Mouse (Mus musculus) c-Kit-positive CD71-positive TER-119-negative erythroid progenitor cells, embryonic 14.5 days (primary cell): ENCODE results near the gene Fat2.

Experiments used
- DNase-seq: peaks from one replicate; pipeline ENCODE4 v3.0.0-alpha.2; 2013; ENCODE audit warnings: low read depth

Fat2 gene

DNA sequence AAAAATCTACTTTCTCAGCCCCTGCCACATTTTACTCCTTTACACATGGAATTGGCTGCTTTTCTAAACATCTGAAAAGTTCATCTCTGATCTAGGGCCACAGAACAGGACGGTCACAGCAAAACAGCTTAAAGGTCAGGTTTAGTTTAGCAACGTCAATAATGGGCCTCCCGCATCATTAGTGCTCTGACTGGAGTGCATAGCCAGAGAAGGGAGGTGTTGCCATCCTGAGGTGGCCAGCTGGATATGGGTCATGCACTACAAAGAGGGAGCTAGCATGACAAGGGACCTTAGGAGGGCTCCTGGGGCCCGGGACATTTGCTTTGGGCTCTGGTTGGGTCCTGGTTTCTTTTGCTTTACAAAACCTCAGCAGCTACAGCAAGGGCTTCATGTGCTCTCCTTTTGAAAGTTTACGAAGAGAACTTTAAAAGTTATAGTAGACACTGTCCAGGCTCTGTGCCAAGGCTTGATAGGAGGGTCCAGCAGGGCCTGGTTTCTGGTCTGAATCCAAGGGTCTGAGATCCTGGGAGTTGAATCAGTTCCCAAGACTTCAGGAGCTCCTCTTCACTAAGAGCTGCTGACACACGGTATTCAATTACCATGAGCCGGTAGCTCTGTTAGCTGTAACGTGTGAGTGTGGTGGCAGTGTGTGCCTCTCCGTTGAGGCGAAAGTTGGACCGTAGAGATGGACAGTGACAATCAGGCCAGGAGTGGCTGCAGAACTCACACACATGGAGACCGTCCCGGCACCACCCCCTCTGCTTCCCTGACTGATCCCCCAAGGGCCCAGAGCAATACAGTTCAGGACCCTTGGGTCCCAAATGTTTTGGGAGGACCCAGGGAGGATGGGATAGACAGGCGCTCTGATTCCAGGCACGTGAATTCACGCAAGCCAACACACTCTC lies 6.2 kb downstream of the Fat2 start:
- no peak for DNase-seq

DNA sequence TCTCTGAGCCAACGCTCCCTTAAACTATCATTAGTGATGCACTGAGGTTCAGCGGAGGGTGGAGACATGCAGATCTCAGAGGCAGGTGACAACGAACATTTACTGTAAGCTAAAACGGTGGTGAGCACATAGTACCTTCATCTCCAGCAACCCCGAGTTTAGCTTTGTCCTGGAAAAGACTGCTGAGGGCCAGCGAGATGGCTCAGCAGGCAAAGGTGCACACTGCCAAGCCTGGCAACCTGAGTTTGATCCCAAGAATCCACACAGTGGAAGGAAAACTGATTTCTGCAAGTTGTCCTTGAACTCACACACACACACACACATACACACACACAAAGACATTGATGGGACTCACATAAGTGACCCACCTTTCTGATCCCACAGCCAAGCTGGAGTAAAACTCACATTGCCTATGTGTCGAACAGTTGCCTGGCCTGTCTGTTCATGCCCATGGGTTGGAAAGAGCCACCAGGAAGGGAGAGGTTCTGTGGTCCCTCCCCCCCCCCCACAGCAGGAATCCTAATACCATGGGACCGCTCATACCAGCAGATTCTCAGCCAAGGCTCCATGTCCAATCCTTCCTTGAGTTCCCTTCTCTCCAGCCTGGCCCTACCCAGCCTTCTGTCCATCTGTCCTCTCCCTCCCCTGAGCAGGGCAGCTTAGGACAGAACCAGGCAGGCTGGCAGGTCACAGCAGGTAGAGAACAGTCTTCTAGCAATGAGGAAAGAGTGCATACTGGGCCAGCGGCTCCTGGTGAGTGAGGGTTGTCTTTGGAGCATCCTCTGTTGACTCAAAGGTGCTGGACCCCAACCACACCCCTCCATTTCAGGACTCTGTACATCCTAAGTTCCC lies 8.6 kb downstream of the Fat2 start:
- no peak for DNase-seq

DNA sequence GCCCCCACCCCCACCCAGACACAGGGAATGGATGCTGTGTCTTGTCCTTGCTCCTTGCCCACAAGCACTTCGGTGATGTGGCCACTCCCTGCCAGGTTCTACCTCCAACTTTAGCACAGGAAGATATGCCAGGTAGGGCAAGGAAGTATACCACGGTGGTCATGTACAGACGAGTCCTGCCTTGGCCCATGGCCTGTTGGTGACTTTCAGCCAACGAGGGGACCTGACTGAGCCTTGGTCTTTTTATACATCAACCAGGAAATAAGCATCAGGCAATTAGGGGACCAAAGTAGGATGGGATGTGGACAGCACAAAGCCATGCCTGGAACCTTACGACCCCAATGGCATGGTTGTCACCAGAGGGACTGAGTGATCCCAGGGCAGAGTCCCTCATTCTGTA lies 9.3 kb downstream of the Fat2 start:
- no peak for DNase-seq

DNA sequence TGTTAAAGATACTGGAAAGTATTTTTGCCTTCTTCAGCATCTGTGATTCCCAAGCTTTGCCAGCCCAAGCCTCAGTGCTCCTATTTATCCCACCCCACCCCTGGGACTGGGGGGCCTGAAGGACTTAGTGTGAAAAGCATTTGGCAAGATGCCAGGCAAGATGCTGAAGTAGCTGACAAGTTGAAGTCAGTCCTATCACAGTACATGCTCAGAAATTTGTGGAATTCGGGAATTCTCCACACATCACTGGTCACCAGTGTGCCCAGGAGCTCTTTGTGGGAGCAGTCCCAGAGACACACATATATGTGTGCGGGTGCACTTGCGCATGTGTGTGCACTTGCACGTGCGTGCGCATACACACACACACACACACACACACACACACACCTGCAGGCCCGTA lies 10.2 kb downstream of the Fat2 start:
- no peak for DNase-seq

DNA sequence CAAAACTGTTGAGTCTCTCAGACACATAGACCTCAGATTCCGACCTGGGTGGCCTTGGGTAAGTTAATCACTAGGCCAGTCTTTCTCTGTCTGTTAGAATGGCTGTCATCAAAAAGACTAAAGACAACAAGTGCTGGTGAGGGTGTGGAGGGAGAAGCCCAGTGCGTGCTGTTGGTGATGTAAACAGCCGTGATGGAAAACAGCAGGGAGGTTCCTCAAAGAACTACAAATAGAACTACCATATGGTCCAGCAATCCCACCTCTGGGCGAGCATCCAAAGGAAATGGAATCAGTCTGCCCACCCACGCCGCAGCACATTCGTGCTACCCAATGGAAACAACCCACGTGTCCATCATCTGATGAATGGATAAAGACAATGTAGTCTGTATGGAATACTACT lies 12.5 kb downstream of the Fat2 start:
- no peak for DNase-seq

DNA sequence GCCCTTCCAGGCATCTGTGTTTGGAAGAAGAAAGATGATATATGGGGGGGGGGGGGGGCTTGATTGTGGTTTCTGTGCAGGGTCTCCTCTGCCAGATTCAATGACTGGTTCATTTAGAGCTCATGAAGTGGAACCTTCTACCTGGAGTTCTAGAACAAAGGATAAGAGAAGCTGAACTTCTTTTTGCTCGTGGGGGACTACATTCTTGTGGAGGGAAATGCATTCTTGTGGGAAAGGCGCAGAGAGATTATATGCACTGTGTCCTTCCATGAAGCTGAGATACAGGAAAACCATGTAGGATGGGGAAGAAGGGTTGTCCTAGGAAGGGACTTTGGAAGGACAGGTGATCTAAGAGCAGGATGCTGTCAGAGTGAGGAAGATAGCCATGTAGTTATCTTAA lies 15.4 kb downstream of the Fat2 start:
- DNase-seq, result no peak

DNA sequence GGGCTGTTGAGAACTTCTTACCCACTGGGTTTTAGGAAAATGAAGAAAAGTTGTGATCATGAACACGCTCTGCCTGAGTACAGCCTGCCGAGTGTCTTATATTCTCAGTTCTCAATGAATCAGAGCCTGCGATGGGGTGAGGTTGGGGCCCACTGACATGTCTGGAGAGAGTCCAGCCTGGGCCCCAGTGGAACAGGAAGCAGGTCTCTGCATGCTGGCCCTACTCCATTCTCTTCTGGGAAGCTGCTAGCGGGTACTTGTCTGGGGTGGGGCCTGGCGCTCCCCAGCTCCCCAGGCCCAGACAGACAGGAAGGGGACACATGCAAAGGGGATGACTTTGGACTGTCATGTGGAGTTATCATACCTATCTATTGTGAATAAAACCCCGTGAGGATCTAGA lies 20.4 kb downstream of the Fat2 start:
- DNase-seq, result no peak

DNA sequence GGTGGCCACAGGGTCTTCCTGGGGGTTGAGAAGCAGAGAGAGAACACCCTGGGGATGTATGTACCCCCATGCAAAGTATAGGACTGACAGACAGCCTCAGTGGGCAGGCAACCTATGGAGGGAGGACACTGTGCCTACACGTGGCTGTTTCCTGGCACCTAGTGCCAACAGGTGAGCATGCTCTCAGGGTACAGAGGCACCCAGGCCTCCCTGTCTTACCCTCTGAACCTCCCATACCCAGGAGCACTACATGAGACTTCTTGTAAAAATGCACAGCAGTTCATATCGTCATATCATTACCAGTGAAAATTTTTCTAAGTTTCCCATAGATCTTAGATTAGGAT lies 21.7 kb downstream of the Fat2 start:
- DNase-seq, result no peak

DNA sequence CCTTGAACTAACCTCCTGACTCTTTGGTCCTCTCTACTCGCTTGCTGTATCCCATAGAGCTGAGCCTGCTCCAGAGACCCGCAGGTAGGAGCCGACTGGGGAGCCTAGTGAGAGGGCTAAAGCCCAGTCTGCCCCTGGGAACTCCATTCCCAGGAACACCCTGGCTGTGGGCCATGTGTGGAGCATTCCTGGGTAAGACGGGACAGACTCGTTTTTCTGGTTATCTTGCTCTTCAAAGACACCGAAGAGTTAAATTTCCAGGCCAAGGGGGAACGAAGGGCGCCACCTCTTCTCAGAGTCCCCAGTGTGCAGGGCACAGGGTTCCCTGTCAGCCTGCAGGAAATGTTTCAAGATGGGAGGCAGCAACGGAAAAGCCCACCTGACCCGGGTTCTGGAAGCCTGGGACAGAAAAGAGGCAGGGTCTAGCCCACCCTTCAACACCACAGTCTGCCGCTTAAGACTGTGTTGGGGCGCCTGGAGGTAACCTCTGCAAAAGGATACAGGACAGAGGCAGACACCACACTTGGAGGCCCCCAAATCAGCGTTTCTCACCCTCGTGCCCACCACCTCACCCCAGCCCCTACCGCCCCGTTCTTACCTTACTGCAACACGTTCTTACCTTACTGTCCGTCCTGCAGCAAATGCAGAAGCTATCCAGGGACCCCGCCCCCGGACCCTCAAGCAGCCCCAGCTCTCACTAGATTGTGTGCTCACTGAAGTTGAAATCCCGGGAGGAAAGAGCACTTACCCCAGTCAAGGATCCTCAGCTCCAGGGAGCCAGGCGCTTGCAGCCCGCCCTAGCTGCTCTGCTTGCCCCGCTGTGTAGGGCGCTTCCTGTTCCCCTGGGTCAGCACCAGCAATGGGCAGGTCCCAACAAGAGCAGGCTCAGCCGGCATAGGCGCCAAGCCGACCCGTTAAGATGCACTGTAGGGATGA lies 22.3 kb downstream of the Fat2 start:
- no peak for DNase-seq

DNA sequence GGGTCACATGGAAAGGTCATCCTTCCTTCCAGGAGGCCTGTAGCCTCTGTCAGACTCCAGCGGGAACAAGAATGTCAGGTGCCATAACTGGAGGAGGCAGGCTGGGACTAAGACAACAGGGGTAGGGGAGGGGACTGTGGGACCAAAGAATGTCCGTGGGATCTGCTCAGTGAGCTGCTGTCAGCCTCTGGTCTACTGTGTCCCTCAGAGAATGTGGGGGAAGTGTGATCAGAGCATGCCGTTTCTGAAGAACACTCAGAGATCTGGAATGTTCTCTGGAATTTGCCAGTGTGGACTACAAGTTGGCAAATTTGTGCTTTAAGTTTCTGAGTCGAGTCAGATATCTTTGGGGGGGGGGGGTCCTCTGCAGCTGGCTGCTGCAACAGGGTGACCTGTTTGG lies 34.0 kb downstream of the Fat2 start:
- no peak for DNase-seq

DNA sequence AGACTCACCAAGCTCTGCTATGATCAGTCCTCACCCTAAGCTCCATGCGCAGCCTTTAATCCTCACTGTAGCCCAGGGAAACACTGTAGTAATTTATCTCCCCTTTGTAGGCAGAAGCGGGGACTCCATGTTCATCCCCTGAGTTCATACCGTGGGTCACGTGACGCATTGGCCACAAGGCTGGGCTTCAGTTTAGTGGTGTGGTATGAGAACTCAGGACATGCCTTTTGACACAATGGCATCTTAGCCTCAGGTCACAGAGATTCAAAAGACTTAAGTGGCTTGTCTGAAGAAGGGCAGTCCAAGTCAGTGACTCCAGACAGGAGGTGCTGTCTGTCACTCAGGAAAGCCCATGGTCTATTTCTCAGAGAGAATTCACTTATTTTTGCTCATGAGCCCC lies 43.2 kb downstream of the Fat2 start:
- no peak for DNase-seq

DNA sequence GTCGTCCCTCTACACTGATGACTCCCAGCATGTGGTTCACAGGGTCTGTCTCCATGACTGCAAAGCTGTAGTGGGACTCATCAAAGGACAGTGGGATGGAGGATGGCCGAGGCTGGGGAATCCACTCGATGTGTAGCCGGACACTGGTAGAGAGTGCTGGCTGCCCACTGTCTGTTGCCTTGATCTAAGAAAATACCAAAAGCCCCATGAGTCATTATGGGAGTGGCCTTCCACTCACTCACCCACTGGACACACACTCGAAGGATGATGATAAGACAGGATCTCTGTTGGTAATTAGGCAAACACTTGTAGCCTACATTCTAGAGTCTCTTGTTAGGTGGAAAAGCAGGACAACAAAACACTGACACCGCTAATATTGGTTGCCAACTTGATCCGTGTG lies 44.5 kb downstream of the Fat2 start:
- no peak for DNase-seq

DNA sequence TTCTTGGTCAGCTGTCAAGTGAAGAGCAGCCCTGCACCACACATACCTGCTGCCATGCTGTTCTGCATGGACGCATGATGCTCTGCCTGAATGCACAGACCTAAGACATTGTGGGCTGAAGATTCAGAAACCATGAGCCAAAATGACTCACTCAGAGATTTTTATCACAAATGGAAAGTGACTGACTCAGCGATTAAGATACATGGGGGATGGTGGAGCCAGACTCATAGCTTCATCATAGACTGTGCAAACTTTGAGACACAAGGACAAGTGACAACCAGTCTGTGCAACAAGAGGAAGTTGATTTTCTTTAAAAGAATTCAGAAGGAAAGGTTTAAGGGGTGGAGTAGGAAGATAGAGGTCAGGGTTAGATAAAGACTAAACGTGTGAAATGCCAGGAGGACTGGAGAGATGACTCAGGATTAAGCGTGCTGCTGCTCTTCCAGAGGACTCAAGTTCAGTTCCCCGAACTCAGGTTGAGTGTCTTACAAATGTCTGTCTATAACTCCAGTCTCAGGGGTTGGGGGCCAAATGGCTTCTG lies 46.4 kb downstream of the Fat2 start:
- no peak for DNase-seq

DNA sequence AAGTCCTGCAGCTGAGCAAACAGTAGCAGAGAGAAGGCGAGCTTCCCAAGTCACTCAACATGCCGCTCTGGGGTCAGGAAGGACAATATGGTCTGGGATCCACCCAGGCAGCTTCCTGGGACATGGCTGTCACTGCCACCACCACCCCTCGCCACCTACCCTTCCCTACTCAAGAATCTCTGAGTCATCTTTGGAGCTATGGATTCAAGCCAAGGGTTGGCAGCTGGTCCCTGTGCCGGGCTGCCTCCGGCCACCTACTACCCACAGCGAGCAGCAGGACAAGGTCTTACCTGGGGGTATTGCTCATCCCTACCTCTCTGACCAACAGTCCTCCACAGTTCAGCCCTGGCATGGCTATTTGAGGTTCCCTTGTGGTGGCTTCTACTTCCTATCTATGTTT lies 61.6 kb downstream of the Fat2 start:
- DNase-seq, result no peak

DNA sequence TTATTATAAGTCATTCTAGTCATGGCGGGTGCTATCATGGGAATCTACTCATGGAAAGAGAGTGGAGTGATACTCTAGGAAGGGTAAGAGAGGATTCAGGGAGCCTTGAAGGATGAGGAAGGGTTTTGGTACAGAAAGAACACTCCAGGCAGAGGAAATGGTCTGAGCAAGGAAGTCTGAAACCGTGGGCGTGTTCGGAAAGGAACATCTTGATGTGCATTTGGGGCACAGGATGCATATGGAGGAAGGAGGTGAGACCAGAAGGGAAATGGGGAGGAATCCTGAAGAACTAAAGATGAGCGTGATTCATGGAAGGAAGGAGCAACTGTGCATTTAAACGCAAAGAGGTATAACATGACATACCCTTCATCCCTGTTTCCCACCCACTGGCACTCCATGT lies 67.8 kb downstream of the Fat2 start:
- no peak for DNase-seq

DNA sequence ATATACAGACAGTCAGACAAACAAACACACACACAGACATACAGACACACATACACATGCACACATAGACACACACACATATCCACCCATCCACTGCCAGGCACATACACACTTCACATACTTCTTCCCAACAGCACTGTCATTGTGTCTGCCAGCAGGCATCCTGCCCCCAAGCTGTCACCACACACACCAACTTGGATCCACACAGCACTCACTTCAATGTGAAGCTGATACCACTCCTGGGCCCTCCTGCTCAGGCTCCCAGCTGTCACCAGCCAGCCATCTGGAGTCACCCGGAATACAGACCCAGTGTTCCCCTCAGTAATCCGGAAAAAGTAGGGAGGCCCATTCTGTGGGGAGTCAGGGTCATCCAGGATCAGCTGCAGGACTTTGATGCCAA lies 70.7 kb downstream of the Fat2 start:
- DNase-seq, result no peak

DNA sequence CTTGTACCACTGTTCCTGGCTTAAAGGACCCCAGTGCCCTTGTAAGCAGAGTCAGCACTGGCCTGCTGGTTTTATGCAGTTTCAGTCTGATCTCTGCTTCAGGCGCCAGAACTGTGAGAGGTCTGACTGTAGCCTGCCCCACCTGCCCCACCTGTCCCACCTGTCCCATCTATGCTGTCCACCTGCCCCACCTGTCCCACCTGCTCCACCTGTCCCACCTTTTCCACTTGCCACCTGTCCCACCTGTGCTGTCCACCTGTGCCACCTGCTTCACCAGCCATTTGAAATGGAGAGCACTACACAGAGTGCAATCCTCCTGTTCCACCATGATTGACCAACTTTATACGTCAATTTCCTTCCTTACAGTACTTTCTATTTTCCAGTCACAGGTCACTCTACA lies 72.0 kb downstream of the Fat2 start:
- DNase-seq, result no peak

DNA sequence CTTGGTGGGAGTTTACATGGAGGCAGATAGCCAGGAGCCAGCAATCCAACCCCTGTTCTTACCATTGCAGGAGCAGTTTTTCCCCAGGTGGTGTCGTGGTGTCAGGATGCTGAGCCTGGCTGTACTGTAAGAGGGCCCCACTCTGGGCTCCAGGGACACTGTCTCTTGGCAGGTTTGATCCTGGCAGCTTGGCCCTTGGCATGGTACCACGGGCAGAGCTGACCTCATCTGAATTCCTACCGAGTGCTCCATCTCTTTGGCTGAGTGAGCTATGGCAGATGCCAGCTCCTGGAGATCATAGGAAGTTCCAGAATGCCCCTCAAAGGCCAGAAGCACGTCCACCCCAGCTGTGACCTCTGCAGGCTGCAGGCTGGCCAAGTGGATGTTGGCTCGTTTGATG lies 74.4 kb downstream of the Fat2 start:
- DNase-seq, result no peak

DNA sequence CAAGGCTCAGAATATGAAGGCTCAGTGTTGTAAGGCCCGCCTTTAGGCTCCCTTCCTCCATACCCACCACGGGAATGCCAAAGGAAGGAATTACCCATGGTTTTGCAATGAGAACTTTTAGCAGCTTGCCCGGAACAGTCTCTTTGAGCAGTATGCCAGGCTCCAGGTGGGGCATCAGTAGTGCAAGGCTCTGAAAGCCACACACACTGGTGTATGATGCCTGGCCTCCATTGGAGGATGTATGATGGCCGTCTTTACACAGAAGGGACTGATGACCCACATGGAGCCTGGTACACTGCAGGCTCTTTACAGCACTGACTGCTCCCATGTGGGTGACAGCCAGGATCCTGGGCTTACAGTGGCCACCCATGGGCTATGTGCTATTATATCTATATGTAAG lies 75.3 kb downstream of the Fat2 start:
- no peak for DNase-seq

DNA sequence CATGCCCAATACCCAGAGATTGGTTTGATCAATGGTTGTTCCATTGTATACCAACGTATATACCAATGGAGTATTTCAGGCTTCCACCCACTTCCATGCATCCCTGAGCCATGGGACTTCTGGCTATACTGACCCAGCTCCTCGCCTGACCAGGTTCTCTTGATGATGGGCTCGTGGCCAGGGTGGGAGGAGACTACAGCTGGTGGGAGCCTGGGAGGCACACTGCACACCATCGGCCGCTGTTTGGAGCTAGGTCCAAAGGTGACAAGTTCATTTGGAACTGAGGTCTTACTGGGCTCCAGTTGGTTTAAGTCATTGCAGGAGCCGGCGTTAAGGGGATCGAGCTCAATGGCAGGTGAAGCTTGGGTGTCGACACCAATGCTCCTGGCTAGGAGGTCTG lies 83.0 kb downstream of the Fat2 start:
- no peak for DNase-seq

DNA sequence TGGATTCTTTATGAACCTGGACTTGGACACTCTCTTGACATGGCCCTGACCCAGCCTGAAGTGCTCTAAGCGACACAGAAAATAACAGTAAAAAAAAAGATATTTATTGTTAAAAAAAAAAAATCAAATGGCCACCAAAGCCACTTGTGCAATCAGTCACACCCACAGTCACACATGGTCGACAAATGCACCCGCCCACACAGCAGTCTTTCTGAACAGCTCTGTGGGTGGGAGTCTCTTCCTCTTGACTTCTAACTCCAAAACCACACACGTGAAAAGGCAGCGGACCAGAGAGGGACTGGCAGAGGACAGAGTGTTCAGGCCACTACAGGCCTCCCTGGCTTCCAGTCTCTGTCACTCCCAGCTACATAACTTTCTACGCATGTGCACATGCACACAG lies 85.8 kb downstream of the Fat2 start:
- DNase-seq, result no peak

DNA sequence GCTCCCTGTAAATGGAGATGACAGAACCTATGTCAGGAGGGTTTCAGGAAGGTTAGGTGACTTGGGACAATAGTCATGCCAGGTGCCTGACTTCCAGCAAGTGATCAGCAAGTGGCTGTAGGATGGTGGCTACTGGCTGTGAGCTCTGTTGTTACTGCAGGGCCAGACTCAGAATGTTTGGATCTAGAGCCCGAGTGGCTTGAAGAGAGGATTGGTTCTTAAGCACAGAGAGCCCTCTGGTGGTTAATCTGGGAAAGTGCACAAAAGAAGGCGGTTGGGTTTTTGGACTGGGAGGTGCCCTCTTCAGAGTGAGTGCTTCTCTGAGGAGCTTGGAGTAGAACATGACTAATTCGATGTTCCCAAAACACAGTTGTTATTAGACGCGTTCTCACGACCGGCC lies 95.8 kb downstream of the Fat2 start:
- DNase-seq, result peak; percentile 51
